Mouse (Mus musculus): Measurements from ENCODE around the gene Strn4.
A peak's percentile ranks its signal among the peaks of the same experiment; 100 is the strongest.

Strn4 gene

GRCm38 (mm10) chr7:16815351-16815941, at the start of gene Strn4:
Strn4 (plus strand) TSS chr7:16815889.
- DNase-seq = no peak

DNA sequence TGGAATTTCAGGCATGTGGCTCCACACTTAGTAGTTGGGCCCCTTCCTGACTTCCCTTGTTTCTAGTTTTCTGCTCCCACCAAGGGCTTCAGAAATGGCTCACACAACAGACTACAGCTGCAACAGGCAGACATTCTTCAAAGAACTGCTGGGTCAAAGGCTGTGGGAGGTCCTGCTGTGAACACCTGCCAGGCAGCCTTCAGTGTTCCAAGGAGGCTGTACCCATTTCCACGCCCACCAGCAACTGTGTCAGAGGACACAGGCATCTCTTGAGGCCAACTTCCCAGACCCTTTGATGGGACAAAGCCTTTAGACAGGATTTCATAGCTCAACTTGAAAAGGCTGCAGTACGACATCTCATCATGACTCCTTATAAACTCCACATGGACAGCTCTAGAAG, 49.2 kb upstream of the Strn4 start:
- peak; percentile 73 for DNase-seq

- no peak for DNase-seq
Measured at GRCm38 (mm10) chr7:16775888-16776287, 39.8 kb upstream of the Strn4 start.

- no peak for DNase-seq
Measured at GRCm38 (mm10) chr7:16780076-16780475, 35.6 kb upstream of the Strn4 start.

DNA sequence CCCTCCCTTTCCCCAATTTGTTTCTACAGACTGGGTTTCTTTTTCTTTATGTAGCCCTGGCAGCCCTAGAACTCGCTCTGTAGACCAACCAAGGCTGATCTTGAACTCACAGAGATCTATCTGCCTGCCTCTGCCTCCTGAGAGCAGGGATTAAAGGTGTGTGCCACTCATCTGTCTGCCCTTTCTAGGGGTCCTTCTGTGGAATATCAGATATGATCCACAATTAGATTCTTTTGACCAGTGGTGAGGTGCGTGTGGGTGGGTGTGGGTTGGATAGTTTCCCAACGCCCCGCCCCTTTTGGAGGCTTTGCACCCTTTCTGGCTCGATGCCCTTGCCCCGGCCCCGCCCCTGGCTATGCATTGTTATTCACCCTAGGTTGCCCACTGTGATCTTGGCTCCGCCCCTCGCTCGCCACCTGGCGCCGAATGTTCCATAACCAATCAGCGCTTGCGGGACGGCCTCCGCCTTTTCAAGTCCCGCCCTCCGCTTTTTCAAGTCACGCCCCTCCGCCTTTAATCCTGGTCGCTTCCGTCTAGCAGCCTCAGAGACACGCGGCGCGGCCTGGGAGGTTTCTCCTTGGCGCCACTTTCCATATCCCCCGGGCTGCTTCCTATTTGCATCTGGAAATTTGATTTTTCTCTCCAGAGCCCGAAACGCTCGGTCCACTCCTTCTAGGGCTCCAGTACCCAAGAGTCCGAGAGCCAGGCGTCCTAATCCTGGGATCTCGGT, 34.7 kb upstream of the Strn4 start, which contains the start of gene Slc1a5:
Gene Slc1a5, plus strand, starts transcription at position 516 of the 730 bp plus-strand sequence.
- peak; percentile 97 for DNase-seq

- DNase-seq = no peak
Measured at GRCm38 (mm10) chr7:16781555-16781815, 34.2 kb upstream of the Strn4 start.

- DNase-seq = peak; percentile 57
Measured at GRCm38 (mm10) chr7:16781816-16782554, 33.7 kb upstream of the Strn4 start.

DNA sequence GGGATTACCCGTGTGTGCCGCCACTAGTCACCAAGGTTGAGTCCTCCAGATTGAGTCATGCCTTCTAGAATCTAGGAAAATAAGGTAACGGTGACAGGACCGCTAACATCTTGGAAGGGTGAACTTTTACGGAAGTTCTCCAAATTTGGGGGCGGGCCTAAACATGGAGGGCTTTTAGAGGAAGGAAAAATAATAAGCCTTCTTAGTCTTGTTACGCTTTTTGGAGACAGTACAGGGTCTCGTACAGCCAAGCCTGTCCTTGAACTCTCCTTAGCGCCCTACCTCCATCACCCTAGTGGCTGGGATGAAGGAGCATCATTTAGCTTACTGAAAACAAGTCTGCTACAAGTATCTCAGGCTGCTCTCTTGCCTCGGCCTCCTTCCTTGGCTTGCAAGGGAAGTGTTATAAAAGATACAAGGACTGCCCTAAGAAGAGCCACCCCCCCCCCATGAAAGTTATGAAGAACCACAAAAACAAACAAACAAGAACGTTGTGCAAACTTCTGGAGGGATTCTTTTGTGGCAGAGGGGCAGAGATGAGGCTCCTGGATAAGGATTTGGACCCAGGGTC, 33.0 kb upstream of the Strn4 start:
- no peak for DNase-seq

DNA sequence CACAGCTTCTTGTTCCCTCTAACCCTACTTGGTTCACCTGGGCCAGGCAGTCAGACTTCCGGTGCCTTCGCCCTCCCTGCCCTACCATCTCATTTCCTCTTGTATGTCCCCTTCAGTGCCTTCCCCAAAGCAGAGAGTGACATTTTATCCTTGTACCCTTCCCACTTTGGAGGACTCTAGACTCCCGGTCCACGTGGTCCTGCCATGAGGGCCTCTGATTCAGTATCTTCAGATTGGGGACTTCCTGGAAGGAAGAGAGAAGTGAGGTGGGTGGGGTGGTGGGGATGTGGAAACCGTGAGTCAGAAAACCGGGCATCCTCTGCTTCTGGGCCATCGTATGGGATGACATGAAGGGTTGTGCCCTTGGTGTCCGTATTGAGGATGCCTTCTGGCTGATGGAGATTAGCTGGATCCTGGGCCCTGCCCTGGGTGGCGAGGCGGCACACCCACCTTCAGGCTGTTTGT, 32.4 kb upstream of the Strn4 start:
- peak; percentile 59 for DNase-seq

DNA sequence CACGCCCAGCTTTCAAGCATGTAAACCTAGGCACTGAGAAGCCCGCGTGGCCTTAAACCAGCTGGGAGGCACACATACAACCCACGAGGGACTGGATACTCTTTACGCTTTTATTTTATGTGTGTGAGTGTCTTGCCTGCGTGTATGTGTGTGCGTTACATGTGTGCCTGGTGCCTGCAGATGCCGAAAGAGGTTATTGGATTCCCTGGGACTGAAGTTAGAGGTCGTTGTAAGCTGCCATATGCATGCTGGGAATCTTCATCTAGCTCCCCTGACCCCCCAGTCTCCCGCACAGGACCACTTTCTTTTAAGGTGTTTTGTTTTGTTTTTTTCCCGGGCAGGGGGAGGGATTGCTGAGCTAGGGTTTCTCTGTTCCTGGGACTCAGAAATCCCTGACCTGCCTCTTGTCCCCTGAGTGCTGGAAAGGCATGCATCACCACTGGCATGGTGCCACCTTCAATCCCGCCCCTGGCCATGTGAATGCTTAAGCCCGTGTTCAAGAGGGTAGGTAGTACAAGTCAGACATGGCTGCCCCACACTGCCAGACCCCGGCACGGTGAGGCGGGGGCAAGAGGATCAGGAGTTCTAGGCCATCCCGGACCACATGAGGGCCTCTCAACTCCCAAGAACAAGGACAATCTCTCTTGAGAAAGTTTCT, 31.8 kb upstream of the Strn4 start:
- no peak for DNase-seq

DNA sequence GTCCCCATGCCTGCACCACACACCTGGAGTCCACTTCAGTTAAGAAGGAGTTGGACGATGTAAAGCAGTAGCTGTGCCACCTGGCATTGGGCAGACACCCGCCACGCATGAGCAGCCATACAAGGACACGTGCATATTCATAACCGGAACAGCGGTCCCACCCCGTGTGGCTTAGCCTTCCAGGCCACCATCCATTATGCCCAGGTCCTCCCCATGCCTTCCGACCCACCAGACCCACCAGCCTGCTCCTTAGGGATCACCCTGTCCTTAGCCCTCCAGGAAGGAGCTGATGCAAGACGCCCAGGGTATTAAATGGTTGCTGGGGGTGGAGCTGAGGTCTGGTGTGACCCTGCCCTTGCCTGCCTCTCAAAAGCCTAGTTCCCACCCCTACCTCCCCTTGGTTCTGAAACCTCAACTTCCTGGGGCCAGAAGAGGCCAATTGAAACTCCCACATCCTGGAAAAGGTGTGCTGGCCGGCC, 31.2 kb upstream of the Strn4 start:
- DNase-seq = no peak

- no peak for DNase-seq
Measured at GRCm38 (mm10) chr7:16785541-16786083, 30.1 kb upstream of the Strn4 start.

DNA sequence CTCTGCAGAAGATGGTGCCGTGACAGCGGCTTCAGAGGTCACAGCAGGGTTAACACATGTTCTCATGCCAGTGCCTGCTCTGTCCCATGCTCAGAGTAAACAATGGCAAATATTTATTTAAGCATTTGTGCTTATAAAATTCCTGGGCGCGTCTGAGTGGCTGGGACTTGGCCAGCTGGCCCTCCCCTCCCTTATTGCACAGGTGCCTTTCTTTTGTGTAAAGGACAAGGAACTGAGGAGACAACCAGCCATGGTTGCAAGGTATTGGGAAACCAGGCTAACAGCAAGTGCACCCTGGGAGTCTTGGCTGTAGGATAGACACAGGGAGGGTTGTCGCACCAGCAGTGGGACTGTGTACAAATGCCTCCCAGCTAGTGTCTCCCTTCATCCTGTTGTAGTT, 23.4 kb upstream of the Strn4 start:
- no peak for DNase-seq

- DNase-seq = no peak
Measured at GRCm38 (mm10) chr7:16793010-16793725, 22.5 kb upstream of the Strn4 start.

- DNase-seq = peak; percentile 33
Measured at GRCm38 (mm10) chr7:16794886-16795285, 20.8 kb upstream of the Strn4 start.

DNA sequence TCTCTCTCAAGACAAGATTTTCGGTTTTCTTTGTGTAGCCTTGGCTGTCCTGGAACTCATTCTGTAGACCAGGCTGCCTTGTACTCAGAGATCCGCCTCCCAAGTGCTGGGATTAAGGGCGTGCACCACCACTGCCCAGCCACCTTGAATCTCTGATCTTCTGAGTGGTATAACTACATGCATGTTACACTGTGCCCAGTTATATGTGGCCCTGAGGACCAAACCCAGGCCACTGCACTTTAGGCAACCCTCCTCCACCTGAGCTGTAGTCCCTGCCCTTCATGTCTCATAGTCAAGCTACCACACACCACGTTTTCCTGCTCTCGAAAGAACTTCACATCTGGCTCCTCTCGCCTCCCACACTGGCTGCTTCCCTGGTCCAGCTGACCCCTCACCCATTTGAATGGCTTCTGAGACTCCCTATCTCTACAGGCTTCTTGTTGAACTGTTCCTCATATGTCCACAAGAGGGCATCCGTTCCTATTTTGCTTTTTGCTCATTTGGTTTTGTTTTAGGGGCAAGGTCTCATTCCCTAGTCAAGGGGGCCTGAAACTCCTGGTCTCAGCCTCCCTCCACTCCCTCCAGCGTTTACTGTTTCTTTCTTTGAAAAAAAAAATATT, 11.2 kb upstream of the Strn4 start:
- DNase-seq = peak; percentile 28

GRCm38 (mm10) chr7:16807936-16808335, 7.8 kb upstream of the Strn4 start:
- DNase-seq = peak; percentile 31

GRCm38 (mm10) chr7:16808647-16809046, 7.0 kb upstream of the Strn4 start:
- no peak for DNase-seq

DNA sequence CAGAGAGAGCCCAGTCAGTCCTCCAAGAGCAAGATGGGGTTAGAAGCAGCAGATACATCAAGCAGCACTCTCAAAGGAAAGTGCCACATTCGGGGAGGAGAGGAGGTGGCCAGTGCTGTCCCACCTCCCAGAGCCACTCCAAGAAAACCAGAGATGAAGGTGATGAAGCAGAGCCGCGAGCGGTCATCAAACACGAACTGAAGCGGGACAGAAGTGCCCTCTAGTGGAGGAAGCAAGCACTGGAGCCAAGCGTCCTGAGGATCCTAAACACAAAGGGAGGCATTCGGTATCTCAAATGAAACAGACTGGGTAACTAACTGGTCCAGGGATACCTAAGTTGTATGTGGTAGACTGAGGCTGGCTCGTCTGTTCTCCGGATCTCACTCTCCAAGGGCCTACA, 6.0 kb upstream of the Strn4 start:
- DNase-seq = peak; percentile 55

DNA sequence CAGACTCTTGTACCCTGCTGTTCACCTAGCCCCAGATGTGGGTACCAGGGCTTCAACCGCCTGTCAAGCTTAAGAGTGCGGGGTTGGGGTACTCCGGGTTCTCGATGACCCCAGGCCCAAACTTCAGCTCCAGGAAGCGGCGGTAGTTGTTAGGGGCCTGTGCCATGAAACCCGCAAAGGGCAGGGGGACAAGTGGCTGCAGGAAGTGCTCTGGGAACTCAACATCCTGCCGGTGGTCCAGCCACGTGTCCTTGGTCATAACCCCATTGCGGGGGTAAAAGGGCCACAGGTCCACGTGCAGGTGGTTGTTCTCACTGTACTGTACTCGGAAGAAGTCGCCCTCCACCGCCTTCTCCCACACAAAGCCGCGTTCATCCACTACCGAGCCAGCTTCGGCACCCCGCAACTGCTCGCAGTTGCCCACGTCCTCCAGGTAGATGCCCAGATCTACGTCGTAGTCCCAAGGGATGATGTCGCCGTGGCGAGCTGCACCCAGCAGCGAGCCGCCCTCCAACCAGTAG, 5.2 kb upstream of the Strn4 start:
- DNase-seq = no peak

DNA sequence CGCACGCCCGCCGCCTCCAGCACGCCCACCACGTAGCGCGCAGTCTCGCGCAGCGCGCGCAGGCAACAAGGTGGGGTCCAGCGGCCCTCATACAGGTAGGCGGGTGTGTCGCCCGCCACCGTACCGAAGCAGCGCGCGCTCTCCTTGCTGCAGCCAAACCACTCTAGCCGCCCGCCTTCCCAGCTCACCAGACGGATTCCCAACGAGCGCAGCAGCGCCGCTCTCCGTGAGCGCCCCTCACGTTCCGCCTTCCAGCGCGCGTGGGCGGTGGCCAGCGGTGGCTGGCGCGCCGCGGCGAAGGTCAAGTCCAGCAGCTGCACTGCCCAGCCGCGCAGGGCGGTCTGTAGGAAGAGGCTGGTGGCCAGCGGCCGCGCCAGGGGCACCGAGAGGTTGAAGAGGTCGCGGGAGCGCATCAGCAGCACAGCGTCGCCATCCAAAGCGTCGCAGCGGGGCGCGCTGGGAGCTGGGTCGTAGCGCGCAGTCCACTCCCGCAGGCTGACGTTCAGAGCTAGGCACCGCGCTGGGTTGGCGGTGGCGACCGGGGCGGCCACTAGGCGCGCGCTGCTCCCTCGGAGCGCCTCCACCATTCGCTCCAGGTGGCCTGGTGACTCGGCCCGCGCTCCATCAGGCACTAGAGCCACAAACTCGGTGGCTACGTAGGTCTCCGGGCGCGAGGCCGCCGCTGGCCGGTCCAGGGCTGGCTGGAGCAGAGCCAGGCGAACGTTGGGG, 4.6 kb upstream of the Strn4 start:
- no peak for DNase-seq
